Mouse (Mus musculus) limb, embryonic 10.5 days (tissue): Measurements from ENCODE around the gene Dock4. TPM values are rescaled to one million over a fixed set of nuclear protein-coding genes. Genes with fewer than 3 reads are reported as not detected.

ENCODE experiments used
- DNase-seq: peaks from one replicate; pipeline ENCODE4 v3.0.0-alpha.2; 2017; ENCODE audit warnings: low spot score
- H3K27ac ChIP-seq: fragments of 300-500 bp; sonication (generic); 2 replicates; pipeline ENCODE4 v1.5.1; 2016; ENCODE audit warnings: mild to moderate bottlenecking
- H3K27me3 ChIP-seq: fragments of 300-500 bp; sonication (generic); 2 replicates; pipeline ENCODE4 v1.6.1; 2016; ENCODE audit warnings: low read depth, mild to moderate bottlenecking; ENCODE audit not compliant: poor library complexity, severe bottlenecking
- H3K36me3 ChIP-seq: fragments of 300-500 bp; sonication (generic); 2 replicates; pipeline ENCODE4 v1.6.1; 2016; ENCODE audit warnings: mild to moderate bottlenecking, moderate library complexity
- H3K4me1 ChIP-seq: fragments of 300-500 bp; sonication (generic); 2 replicates; pipeline ENCODE4 v1.6.1; 2016
- H3K4me3 ChIP-seq: fragments of 300-500 bp; sonication (generic); 2 replicates; pipeline ENCODE4 v1.5.1; 2016; ENCODE audit warnings: mild to moderate bottlenecking, moderate library complexity
- H3K9me3 ChIP-seq: fragments of 300-500 bp; sonication (generic); replicated peaks from 2 replicates; pipeline ENCODE4 v1.6.1; 2016; ENCODE audit warnings: mild to moderate bottlenecking
- WGBS: fragments of 180-500 bp; shearing (Covaris S2); methylation state at CpG from one replicate; pipeline ENCODE4 v1.1.7; 2016; 5-methylcytosine and 5-hydroxymethylcytosine counted together
- polyA plus RNA-seq: library from polyadenylated mRNA; unstranded; fragments of >200 nt; fragmentation: Nextera tagmentation; extraction: Ambion mirVana; gene quantifications from 2 replicates; pipeline ENCODE4 v1.2.1, GENCODE M21; 2016

Gene Dock4
- polyA plus RNA-seq, 1 experiment from 2014 or later: 18.8 TPM

- H3K4me1 ChIP-seq: peaks cover 33% of the 10 kb centered on the region
- H3K27ac ChIP-seq: peak overlapping the region; percentile 91
- no peak for DNase-seq
- H3K4me3 ChIP-seq: peak overlapping the region; percentile 83
- H3K27me3 ChIP-seq: no peaks in the 10 kb centered on the region
- WGBS: under 1% methylated on average over 16 of the region's 16 CpGs
- no peaks in the 10 kb centered on the region for H3K36me3 ChIP-seq
- no peaks in the 10 kb centered on the region for H3K9me3 ChIP-seq
Observed at GRCm38 (mm10) chr12:40445206-40445605, 546 bp upstream of the Dock4 start.

- Histone ChIP-seq H3K4me1 (peaks cover 33% of the 10 kb centered on the region), H3K27ac (peak overlapping the region; percentile 91), H3K27me3 (no peaks in the 10 kb centered on the region), H3K4me3 (peak overlapping the region; percentile 83), H3K9me3 (no peaks in the 10 kb centered on the region), H3K36me3 (no peaks in the 10 kb centered on the region)
- DNase-seq: peak; percentile 79
- under 1% methylated on average over 44 of the region's 44 CpGs for WGBS
Observed at GRCm38 (mm10) chr12:40446450-40447381, 964 bp downstream of the Dock4 start.

GRCm38 (mm10) chr12:40447561-40448355, 2.0 kb downstream of the Dock4 start:
- Histone ChIP-seq H3K36me3 (0 out of 2 replicates have a peak, but pooled peaks cover 2% of the 10 kb centered on the region), H3K27me3 (no peaks in the 10 kb centered on the region), H3K4me3 (peak overlapping the region; percentile 83), H3K9me3 (no peaks in the 10 kb centered on the region), H3K27ac (no peak overlapping the region), H3K4me1 (peaks cover 33% of the 10 kb centered on the region)
- no peak for DNase-seq
- WGBS: 13% methylated on average over 10 of the region's 10 CpGs

- 79% methylated on average over 9 of the region's 9 CpGs for WGBS
- DNase-seq: no peak
Observed at GRCm38 (mm10) chr12:40449119-40449795, 3.5 kb downstream of the Dock4 start.

GRCm38 (mm10) chr12:40456517-40456916, 10.8 kb downstream of the Dock4 start:
- H3K27ac ChIP-seq: no peak overlapping the region
- no peaks in the 10 kb centered on the region for H3K9me3 ChIP-seq
- WGBS: 90% methylated on average over 2 of the region's 2 CpGs
- 0 out of 2 replicates have a peak, but pooled peaks cover 2% of the 10 kb centered on the region for H3K36me3 ChIP-seq
- H3K27me3 ChIP-seq: no peaks in the 10 kb centered on the region
- DNase-seq: no peak
- 0 out of 2 replicates have a peak, but pooled peaks cover 10% of the 10 kb centered on the region for H3K4me1 ChIP-seq
- H3K4me3 ChIP-seq: no peak overlapping the region

More at GRCm38 (mm10) chr12:40449119-40449795, 3.5 kb downstream of the Dock4 start:
- no peak overlapping the region for H3K4me3 ChIP-seq
- H3K27ac ChIP-seq: no peak overlapping the region; the same call in 1 of the 2 replicates
- no peaks in the 10 kb centered on the region for H3K27me3 ChIP-seq
- peaks cover 33% of the 10 kb centered on the region for H3K4me1 ChIP-seq
- H3K9me3 ChIP-seq: no peaks in the 10 kb centered on the region
- H3K36me3 ChIP-seq: 0 out of 2 replicates have a peak, but pooled peaks cover 2% of the 10 kb centered on the region

- H3K27ac ChIP-seq: no peak overlapping the region
- no peak for DNase-seq
- H3K4me1 ChIP-seq: peaks cover 15% of the 10 kb centered on the region
- no peaks in the 10 kb centered on the region for H3K27me3 ChIP-seq
- WGBS: 71% methylated on average over 3 of the region's 3 CpGs
- H3K4me3 ChIP-seq: no peak overlapping the region
- H3K36me3 ChIP-seq: no peaks in the 10 kb centered on the region
- no peaks in the 10 kb centered on the region for H3K9me3 ChIP-seq
Observed at GRCm38 (mm10) chr12:40458977-40459376, 13.2 kb downstream of the Dock4 start.

GRCm38 (mm10) chr12:40459673-40460265, 14.0 kb downstream of the Dock4 start:
- Histone ChIP-seq H3K4me1 (peaks cover 23% of the 10 kb centered on the region), H3K27me3 (no peaks in the 10 kb centered on the region), H3K27ac (no peak overlapping the region), H3K9me3 (no peaks in the 10 kb centered on the region), H3K4me3 (no peak overlapping the region), H3K36me3 (no peaks in the 10 kb centered on the region)
- DNase-seq: no peak
- WGBS: 68% methylated on average over 6 of the region's 6 CpGs

GRCm38 (mm10) chr12:40462693-40463235, 17.0 kb downstream of the Dock4 start:
- Histone ChIP-seq H3K27ac (no peak overlapping the region), H3K36me3 (no peaks in the 10 kb centered on the region), H3K4me3 (no peak overlapping the region), H3K4me1 (peaks cover 37% of the 10 kb centered on the region), H3K9me3 (no peaks in the 10 kb centered on the region), H3K27me3 (no peaks in the 10 kb centered on the region)
- WGBS: 85% methylated on average over 7 of the region's 7 CpGs
- DNase-seq: no peak

- WGBS: 66% methylated on average over 2 of the region's 2 CpGs
- Histone ChIP-seq H3K9me3 (no peaks in the 10 kb centered on the region), H3K36me3 (no peaks in the 10 kb centered on the region), H3K27ac (no peak overlapping the region), H3K27me3 (no peaks in the 10 kb centered on the region), H3K4me3 (no peak overlapping the region), H3K4me1 (peaks cover 41% of the 10 kb centered on the region)
- peak; percentile 26 for DNase-seq
Observed at GRCm38 (mm10) chr12:40463828-40464227, 18.1 kb downstream of the Dock4 start.

- peak overlapping the region; percentile 47; the same call in 1 of the 2 replicates for H3K27ac ChIP-seq
- no peaks in the 10 kb centered on the region for H3K27me3 ChIP-seq
- no peak overlapping the region for H3K4me3 ChIP-seq
- peaks cover 38% of the 10 kb centered on the region for H3K4me1 ChIP-seq
- DNase-seq: no peak
- H3K9me3 ChIP-seq: no peaks in the 10 kb centered on the region
- WGBS: 53% methylated on average over 6 of the region's 6 CpGs
- no peaks in the 10 kb centered on the region for H3K36me3 ChIP-seq
Observed at GRCm38 (mm10) chr12:40464282-40464681, 18.5 kb downstream of the Dock4 start.

GRCm38 (mm10) chr12:40468235-40468634, 22.5 kb downstream of the Dock4 start:
- WGBS: 96% methylated on average over 4 of the region's 4 CpGs

GRCm38 (mm10) chr12:40469009-40469408, 23.3 kb downstream of the Dock4 start:
- H3K9me3 ChIP-seq: no peaks in the 10 kb centered on the region

More at GRCm38 (mm10) chr12:40468235-40468634, 22.5 kb downstream of the Dock4 start:
- Histone ChIP-seq H3K9me3 (no peaks in the 10 kb centered on the region), H3K27ac (no peak overlapping the region), H3K27me3 (no peaks in the 10 kb centered on the region), H3K4me1 (peaks cover 51% of the 10 kb centered on the region), H3K36me3 (no peaks in the 10 kb centered on the region), H3K4me3 (no peak overlapping the region)
- peak; percentile 19 for DNase-seq

More at GRCm38 (mm10) chr12:40469009-40469408, 23.3 kb downstream of the Dock4 start:
- Histone ChIP-seq H3K36me3 (no peaks in the 10 kb centered on the region), H3K27me3 (no peaks in the 10 kb centered on the region), H3K27ac (no peak overlapping the region), H3K4me3 (no peak overlapping the region), H3K4me1 (peaks cover 53% of the 10 kb centered on the region)
- no peak for DNase-seq
- WGBS: 83% methylated on average over 5 of the region's 5 CpGs
